Mouse (Mus musculus): ENCODE measurements around the gene Stpg3. TPM values are rescaled to one million over a fixed set of nuclear protein-coding genes. Genes with fewer than 3 reads are reported as not detected.

Gene Stpg3
- total and polyA plus RNA-seq, 3 experiments = 0.07 TPM; not detected in 2

DNA sequence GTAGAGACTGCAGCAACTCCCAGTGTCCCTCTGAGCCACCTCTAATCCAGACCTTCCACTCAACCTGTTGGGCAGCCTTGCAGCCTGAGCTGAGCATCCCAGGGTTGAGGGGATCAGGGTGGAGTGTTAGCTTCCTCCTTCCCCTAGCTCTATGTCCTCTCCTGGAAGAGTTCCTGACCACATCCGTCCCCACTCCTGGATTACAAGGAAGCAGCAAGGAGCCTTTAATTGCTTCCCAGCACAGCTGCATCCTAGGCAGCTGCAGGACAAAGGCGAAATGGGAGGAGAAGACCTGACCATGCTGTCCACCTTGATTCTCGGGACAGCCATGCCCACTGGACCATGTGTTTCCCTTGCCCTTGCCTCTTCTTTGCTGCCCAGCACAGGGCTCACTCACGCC lies 37.4 kb downstream of the Stpg3 start:
- Histone ChIP-seq H3K4me1 (ENCODE audit: control insufficient read depth in 1 of 2, insufficient read depth in 2 of 2, low read length in 2 of 2) (peaks cover 6 to 23% of the 10 kb centered on the region in 2 experiments), H3K79me2 (ENCODE audit: control insufficient read depth, insufficient read depth, low read length, poor library complexity) (peaks cover 7% of the 10 kb centered on the region), H3K27me3 (ENCODE audit: control insufficient read depth in 1 of 2, insufficient read depth in 2 of 2, low read length in 2 of 2) (no peaks in the 10 kb centered on the region)

GRCm38 (mm10) chr2:25176573-25176972 lies 37.9 kb downstream of the Stpg3 start:
- no peak overlapping the region for H3K9ac ChIP-seq (ENCODE audit: control insufficient read depth, low read depth, low read length, poor library complexity, severe bottlenecking)
- H3K27ac ChIP-seq (ENCODE audit: control insufficient read depth, low read depth, low read length) = no peak overlapping the region
- no peak for DNase-seq (ENCODE audit: low read depth, low spot score)
- H3K36me3 ChIP-seq (ENCODE audit: control insufficient read depth in 1 of 2, insufficient read depth in 2 of 2, low read length in 2 of 2) = peaks cover 0 to 11% of the 10 kb centered on the region in 2 experiments; a peak in 2 of 4 replicates
- no peaks in the 10 kb centered on the region for H3K27me3 ChIP-seq (ENCODE audit: control insufficient read depth in 1 of 2, insufficient read depth in 2 of 2, low read length in 2 of 2)
- no peak overlapping the region for H3K4me3 ChIP-seq (ENCODE audit: control insufficient read depth in 1 of 2, insufficient read depth in 1 of 2, low read depth in 2 of 2, low read length in 2 of 2)
- peaks cover 3% of the 10 kb centered on the region; the same call in 1 of the 2 replicates for H3K79me2 ChIP-seq (ENCODE audit: control insufficient read depth, insufficient read depth, low read length, poor library complexity)
- H3K9me3 ChIP-seq (replicated peaks; ENCODE audit: insufficient read depth, low read length) = no peaks in the 10 kb centered on the region
- TF ChIP-seq BHLHE40 (IDR thresholded peaks at IDR 0.05; ENCODE audit: borderline replicate concordance, low read depth, low read length) (no peak), MAZ (IDR thresholded peaks at IDR 0.05; ENCODE audit: low read depth, low read length) (no peak), HCFC1 (IDR thresholded peaks at IDR 0.05; ENCODE audit: low read depth, low read length) (no peak), MYC (IDR thresholded peaks at IDR 0.05; ENCODE audit: low read depth, low read length) (no peak)
- H3K4me1 ChIP-seq (ENCODE audit: control insufficient read depth in 1 of 2, insufficient read depth in 2 of 2, low read length in 2 of 2) = peaks cover 6 to 23% of the 10 kb centered on the region in 2 experiments

More for the DNA sequence above, 37.4 kb downstream of the Stpg3 start:
- TF ChIP-seq CTCF (IDR thresholded peaks at IDR 0.05 in 2 of 3, conservative IDR thresholded peaks at IDR 0.05 in 1 of 3; ENCODE audit: control insufficient read depth in 1 of 3, insufficient read depth in 1 of 3, low read depth in 2 of 3, low read length in 3 of 3, poor library complexity in 1 of 3, severe bottlenecking in 1 of 3) (no peak), POLR2AphosphoS5 (IDR thresholded peaks at IDR 0.05; ENCODE audit: borderline replicate concordance, low read depth, low read length) (no peak)
- Histone ChIP-seq H3K9ac (ENCODE audit: control insufficient read depth, low read depth, low read length, poor library complexity, severe bottlenecking) (no peak overlapping the region), H3K4me3 (ENCODE audit: control insufficient read depth in 1 of 2, insufficient read depth in 1 of 2, low read depth in 2 of 2, low read length in 2 of 2) (no peak overlapping the region), H3K36me3 (ENCODE audit: control insufficient read depth in 1 of 2, insufficient read depth in 2 of 2, low read length in 2 of 2) (peaks cover 0 to 11% of the 10 kb centered on the region in 2 experiments; a peak in 2 of 4 replicates), H3K9me3 (replicated peaks; ENCODE audit: insufficient read depth, low read length) (no peaks in the 10 kb centered on the region), H3K27ac (ENCODE audit: control insufficient read depth, low read depth, low read length) (no peak overlapping the region)
- no peak for DNase-seq (ENCODE audit: low read depth, low spot score)

- H3K27me3 ChIP-seq (ENCODE audit: control insufficient read depth in 1 of 2, insufficient read depth in 2 of 2, low read length in 2 of 2) = no peaks in the 10 kb centered on the region
- no peak for TF ChIP-seq ELF1 (IDR thresholded peaks at IDR 0.05; ENCODE audit: low read depth, low read length)
- no peak for TF ChIP-seq TCF12 (IDR thresholded peaks at IDR 0.05; ENCODE audit: low read depth, low read length)
- no peak for TF ChIP-seq MAX (IDR thresholded peaks at IDR 0.05; ENCODE audit: low read length)
- TF ChIP-seq ZNF384 (IDR thresholded peaks at IDR 0.05; ENCODE audit: low read depth, low read length) = no peak
- TF ChIP-seq JUND (IDR thresholded peaks at IDR 0.05; ENCODE audit: low read depth, low read length) = no peak
- no peak for TF ChIP-seq MAFK (IDR thresholded peaks at IDR 0.05; ENCODE audit: borderline replicate concordance, low read depth, low read length)
- no peak for TF ChIP-seq ZMIZ1 (IDR thresholded peaks at IDR 0.05; ENCODE audit: low read depth, low read length)
- no peak for TF ChIP-seq TAL1 (IDR thresholded peaks at IDR 0.05; ENCODE audit: low read length)
- no peak for TF ChIP-seq MYC (IDR thresholded peaks at IDR 0.05; ENCODE audit: low read depth, low read length)
- no peak for TF ChIP-seq MEF2A (IDR thresholded peaks at IDR 0.05; ENCODE audit: extremely low read depth, insufficient replicate concordance, low read depth, low read length, poor library complexity, severe bottlenecking)
- no peak for TF ChIP-seq RAD21 (IDR thresholded peaks at IDR 0.05; ENCODE audit: low read depth, low read length)
- TF ChIP-seq CHD1 (IDR thresholded peaks at IDR 0.05; ENCODE audit: low read depth, low read length) = no peak
- no peak for TF ChIP-seq POLR2A (IDR thresholded peaks at IDR 0.05; ENCODE audit: control insufficient read depth in 1 of 2, insufficient read depth in 1 of 2, low read depth in 1 of 2, low read length in 2 of 2, poor library complexity in 1 of 2)
- TF ChIP-seq ZKSCAN1 (IDR thresholded peaks at IDR 0.05; ENCODE audit: low read depth, low read length) = no peak
- no peak for TF ChIP-seq MAZ (IDR thresholded peaks at IDR 0.05; ENCODE audit: low read depth, low read length)
- no peak for TF ChIP-seq CTCF (IDR thresholded peaks at IDR 0.05 in 2 of 3, conservative IDR thresholded peaks at IDR 0.05 in 1 of 3; ENCODE audit: control insufficient read depth in 1 of 3, insufficient read depth in 1 of 3, low read depth in 2 of 3, low read length in 3 of 3, poor library complexity in 1 of 3, severe bottlenecking in 1 of 3)
- H3K4me3 ChIP-seq (ENCODE audit: control insufficient read depth in 1 of 2, insufficient read depth in 1 of 2, low read depth in 2 of 2, low read length in 2 of 2) = no peak overlapping the region
- no peak for DNase-seq (ENCODE audit: low read depth, low spot score)
- H3K4me1 ChIP-seq (ENCODE audit: control insufficient read depth in 1 of 2, insufficient read depth in 2 of 2, low read length in 2 of 2) = peaks cover 6 to 26% of the 10 kb centered on the region in 2 experiments
- no peaks in the 10 kb centered on the region for H3K9me3 ChIP-seq (replicated peaks; ENCODE audit: insufficient read depth, low read length)
- peaks cover 0 to 12% of the 10 kb centered on the region in 2 experiments; a peak in 2 of 4 replicates for H3K36me3 ChIP-seq (ENCODE audit: control insufficient read depth in 1 of 2, insufficient read depth in 2 of 2, low read length in 2 of 2)
- no peak overlapping the region for H3K27ac ChIP-seq (ENCODE audit: control insufficient read depth, low read depth, low read length)
- H3K79me2 ChIP-seq (ENCODE audit: control insufficient read depth, insufficient read depth, low read length, poor library complexity) = no peaks in the 10 kb centered on the region; the same call in 1 of the 2 replicates
- no peak overlapping the region for H3K9ac ChIP-seq (ENCODE audit: control insufficient read depth, low read depth, low read length, poor library complexity, severe bottlenecking)
Measured at GRCm38 (mm10) chr2:25175690-25176078, 38.8 kb downstream of the Stpg3 start.
